Mouse (Mus musculus) kidney, adult 2 months (tissue): ENCODE data around the gene Pde8b.

Experiments
- CTCF ChIP-seq: fragments of 200-500 bp; conservative IDR thresholded peaks from 2 replicates; pipeline ENCODE4 v1.5.1; 2011; ENCODE audit warnings: low read depth, mild to moderate bottlenecking, control low read depth, low read length, moderate library complexity, mixed read lengths; ENCODE audit not compliant: insufficient read depth, insufficient read length
- POLR2A ChIP-seq: fragments of 200-500 bp; IDR thresholded peaks from one replicate; pipeline ENCODE4 v1.6.1; 2011; ENCODE audit warnings: low read depth, low read length, control low read depth

DNA sequence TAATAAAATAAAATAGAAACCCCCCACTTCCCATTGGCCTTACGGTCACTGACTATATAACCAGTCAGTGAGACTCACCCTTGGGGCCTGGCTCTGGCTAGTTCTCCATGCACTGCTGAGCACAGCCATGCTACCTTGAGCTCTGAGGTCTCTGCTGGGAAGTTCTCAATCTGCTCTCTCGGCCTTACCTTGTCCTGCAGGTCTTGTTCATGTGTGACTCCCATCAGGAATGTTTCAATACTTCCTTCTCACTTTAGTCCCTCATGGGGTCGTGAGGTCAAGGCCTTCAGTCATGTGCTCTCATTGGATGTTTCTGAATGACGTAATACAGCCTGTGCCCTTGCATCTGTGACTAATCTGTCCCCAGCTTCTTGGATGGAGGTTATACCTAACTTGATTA, 191.3 kb downstream of the Pde8b start:
- no peak for TF ChIP-seq POLR2A
- TF ChIP-seq CTCF = no peak
